Mouse (Mus musculus) stomach, postnatal 0 days (tissue): ENCODE measurements at regions not wholly inside any gene's neighbourhood (a gene's known extent, or its start where the extent isn't known, plus 50 kb on each side); places are given as distances from the start of the nearest gene placed in this dataset.

ENCODE experiments used
- CTCF ChIP-seq: IDR thresholded peaks from 2 replicates; pipeline ENCODE4 v1.5.1; 2016; ENCODE audit warnings: antibody characterized with exemption, low read depth, mild to moderate bottlenecking, moderate library complexity
- EP300 ChIP-seq: optimal IDR thresholded peaks from 2 replicates; pipeline ENCODE3; 2016; ENCODE audit warnings: antibody characterized with exemption

DNA sequence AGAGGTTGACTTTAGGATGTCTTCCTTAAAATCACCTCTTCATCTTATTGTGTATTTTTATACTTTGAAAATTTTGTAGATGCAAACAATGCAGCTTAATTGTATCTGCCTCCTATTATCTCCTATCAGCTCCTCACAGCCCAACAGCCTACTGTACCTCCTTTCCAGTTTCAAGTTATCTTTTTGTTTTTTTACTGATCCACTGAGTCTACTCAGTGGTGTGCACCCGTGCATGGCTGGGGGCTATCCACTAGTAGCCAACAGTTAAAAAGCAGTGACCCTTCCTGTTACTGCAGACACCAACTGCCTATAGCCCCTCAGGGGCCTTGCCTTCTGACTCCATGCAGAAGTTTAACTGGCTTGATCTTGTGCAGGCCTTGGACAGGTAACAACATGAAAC, 170.4 kb upstream of the Ctnnb1 start:
- no peak for TF ChIP-seq CTCF
- TF ChIP-seq EP300: no peak
